Mouse (Mus musculus) right cerebral cortex, postnatal 25 days (tissue): ENCODE measurements at regions not wholly inside any gene's neighbourhood (a gene's known extent, or its start where the extent isn't known, plus 50 kb on each side); places are given as distances from the start of the nearest gene placed in this dataset.
A peak's percentile ranks its signal among the peaks of the same experiment; 100 is the strongest.

Source experiments
- DNase-seq: peaks from one replicate; pipeline ENCODE4 v3.0.0; 2022

GRCm38 (mm10) chr12:70720178-70720894, 105.0 kb upstream of the Frmd6 start:
- DNase-seq = no peak

GRCm38 (mm10) chr12:70725326-70725725, 100.0 kb upstream of the Frmd6 start:
- DNase-seq = no peak

GRCm38 (mm10) chr12:70727496-70728259, 97.6 kb upstream of the Frmd6 start:
- peak; percentile 30 for DNase-seq

- DNase-seq = no peak
Observed at GRCm38 (mm10) chr12:70728407-70728806, 96.9 kb upstream of the Frmd6 start.

- DNase-seq = no peak
Observed at GRCm38 (mm10) chr12:70729961-70730360, 95.4 kb upstream of the Frmd6 start.

GRCm38 (mm10) chr12:70731498-70731897, 93.8 kb upstream of the Frmd6 start:
- no peak for DNase-seq

- no peak for DNase-seq
Observed at GRCm38 (mm10) chr12:70732591-70732990, 92.7 kb upstream of the Frmd6 start.

- DNase-seq = no peak
Observed at GRCm38 (mm10) chr12:70738554-70738953, 86.8 kb upstream of the Frmd6 start.

- DNase-seq = no peak
Observed at GRCm38 (mm10) chr12:70739316-70739715, 86.0 kb upstream of the Frmd6 start.

GRCm38 (mm10) chr12:70739766-70740165, 85.5 kb upstream of the Frmd6 start:
- DNase-seq = no peak

- no peak for DNase-seq
Observed at GRCm38 (mm10) chr12:70742836-70743235, 82.5 kb upstream of the Frmd6 start.

- no peak for DNase-seq
Observed at GRCm38 (mm10) chr12:70745681-70746080, 79.6 kb upstream of the Frmd6 start.

GRCm38 (mm10) chr12:70749651-70750050, 75.7 kb upstream of the Frmd6 start:
- no peak for DNase-seq

- DNase-seq = no peak
Observed at GRCm38 (mm10) chr12:70750651-70751578, 74.4 kb upstream of the Frmd6 start.

- DNase-seq = peak; percentile 22
Observed at GRCm38 (mm10) chr12:70752266-70752910, 72.9 kb upstream of the Frmd6 start.

- DNase-seq = no peak
Observed at GRCm38 (mm10) chr12:70752911-70753290, 72.4 kb upstream of the Frmd6 start.

GRCm38 (mm10) chr12:70753458-70753857, 71.9 kb upstream of the Frmd6 start:
- no peak for DNase-seq

- DNase-seq = no peak
Observed at GRCm38 (mm10) chr12:70758080-70758479, 67.2 kb upstream of the Frmd6 start.

- DNase-seq = no peak
Observed at GRCm38 (mm10) chr12:70763542-70763941, 61.8 kb upstream of the Frmd6 start.

- no peak for DNase-seq
Observed at GRCm38 (mm10) chr12:70766319-70766718, 59.0 kb upstream of the Frmd6 start.

GRCm38 (mm10) chr12:70767959-70768358, 57.4 kb upstream of the Frmd6 start:
- no peak for DNase-seq

- DNase-seq = no peak
Observed at GRCm38 (mm10) chr12:70768745-70769144, 56.6 kb upstream of the Frmd6 start.
